Mouse (Mus musculus) limb, embryonic 14.5 days (tissue): Measurements from ENCODE around the gene Cadps. TPM values are rescaled to one million over a fixed set of nuclear protein-coding genes. Genes with fewer than 3 reads are reported as not detected.

Source experiments
- ATAC-seq: fragments of 200-750 bp; cut with Nextera tagmentation; 2 replicates; pipeline ENCODE4 v1.8.0; 2017; ENCODE audit warnings: low read depth, moderate number of reproducible peaks, moderate TSS enrichment; ENCODE audit not compliant: low FRiP score
- DNase-seq: peaks from one replicate; pipeline ENCODE4 v3.0.0-alpha.2; 2015; ENCODE audit warnings: low spot score
- H3K27ac ChIP-seq: fragments of 300-500 bp; sonication (generic); replicated peaks from 2 replicates; pipeline ENCODE4 v1.5.1; 2014; ENCODE audit warnings: low read depth, mild to moderate bottlenecking, low read length, moderate library complexity, mixed read lengths
- H3K27me3 ChIP-seq: fragments of 300-500 bp; sonication (generic); 2 replicates; pipeline ENCODE4 v1.6.1; 2014; ENCODE audit warnings: low read length, mixed read lengths; ENCODE audit not compliant: control insufficient read depth, insufficient read depth
- H3K36me3 ChIP-seq: fragments of 300-500 bp; sonication (generic); 2 replicates; pipeline ENCODE4 v1.6.1; 2014; ENCODE audit warnings: mild to moderate bottlenecking, low read length, moderate library complexity, mixed read lengths; ENCODE audit not compliant: control insufficient read depth, insufficient read depth
- H3K4me1 ChIP-seq: fragments of 300-500 bp; sonication (generic); 2 replicates; pipeline ENCODE4 v1.6.1; 2014; ENCODE audit warnings: antibody characterized with exemption, low read length, mixed read lengths; ENCODE audit not compliant: control insufficient read depth, insufficient read depth
- H3K4me2 ChIP-seq: fragments of 300-500 bp; sonication (generic); replicated peaks from 2 replicates; pipeline ENCODE4 v1.6.1; 2014; ENCODE audit warnings: low read depth, mild to moderate bottlenecking, low read length, moderate library complexity; ENCODE audit not compliant: severe bottlenecking
- H3K4me3 ChIP-seq: fragments of 300-500 bp; sonication (generic); replicated peaks from 2 replicates; pipeline ENCODE4 v1.5.1; 2014; ENCODE audit warnings: low read length
- H3K9ac ChIP-seq: fragments of 300-500 bp; sonication (generic); 2 replicates; pipeline ENCODE4 v1.6.1; 2014; ENCODE audit warnings: mild to moderate bottlenecking, low read depth, low read length, moderate library complexity; ENCODE audit not compliant: severe bottlenecking
- H3K9me3 ChIP-seq: fragments of 300-500 bp; sonication (generic); 2 replicates; pipeline ENCODE4 v1.6.1; 2016; ENCODE audit warnings: low read length; ENCODE audit not compliant: control insufficient read depth
- POLR2A ChIP-seq: fragments of 200-500 bp; IDR thresholded peaks from 2 replicates; pipeline ENCODE4 v1.8.0; 2012; ENCODE audit warnings: inconsistent platforms, mild to moderate bottlenecking, moderate library complexity, borderline replicate concordance; ENCODE audit not compliant: insufficient read depth, insufficient read length; ENCODE audit errors: extremely low read depth
- WGBS: fragments of 180-500 bp; shearing (Covaris S2); extraction: QIAGEN DNeasy Blood & Tissue Kit; methylation state at CpG from one replicate; pipeline ENCODE4 v1.1.7; 2014; 5-methylcytosine and 5-hydroxymethylcytosine counted together
- polyA plus RNA-seq, 2 experiments: library from polyadenylated mRNA; depleted of rRNA in 1 of 2; stranded (reverse) in 1 of 2; unstranded in 1 of 2; fragments of >200 nt; fragmentation: Nextera tagmentation in 1 of 2; extraction: Ambion mirVana in 1 of 2; gene quantifications; 2 replicates each; pipeline versions ENCODE4 v1.2.1 to v1.2.3; 2012 to 2014

The Cadps gene
- polyA plus RNA-seq, 2 experiments = 4.9 to 5.9 TPM

DNA sequence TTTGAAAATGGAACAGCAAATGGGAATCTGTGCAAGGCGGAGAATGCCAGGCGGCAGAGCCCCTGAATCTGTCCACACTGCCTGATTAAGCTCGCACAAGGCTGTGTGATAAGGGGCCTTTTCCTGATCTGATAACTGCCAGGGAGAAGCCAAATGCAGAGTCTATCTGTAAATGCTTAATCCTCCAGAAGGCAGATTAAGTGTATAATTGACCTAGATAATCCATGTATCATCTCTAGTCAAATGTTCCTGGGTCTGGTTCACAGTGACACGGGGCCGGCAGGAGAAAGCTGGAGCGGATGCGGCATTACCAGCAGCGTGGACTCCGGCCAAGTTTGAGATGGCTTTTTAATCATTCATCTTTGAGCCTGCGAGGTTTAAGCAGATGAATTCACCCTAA is 416.3 kb downstream of the Cadps start:
- no peak overlapping the region for H3K4me3 ChIP-seq
- DNase-seq = no peak
- H3K4me1 ChIP-seq = no peaks in the 10 kb centered on the region
- H3K9ac ChIP-seq = no peak overlapping the region
- H3K36me3 ChIP-seq = no peaks in the 10 kb centered on the region
- H3K4me2 ChIP-seq = no peak overlapping the region
- H3K9me3 ChIP-seq = no peaks in the 10 kb centered on the region
- no peak for ATAC-seq
- no peak overlapping the region for H3K27ac ChIP-seq
- no peak for TF ChIP-seq POLR2A
- no peaks in the 10 kb centered on the region for H3K27me3 ChIP-seq
- WGBS = 79% methylated on average over 10 of the region's 10 CpGs

DNA sequence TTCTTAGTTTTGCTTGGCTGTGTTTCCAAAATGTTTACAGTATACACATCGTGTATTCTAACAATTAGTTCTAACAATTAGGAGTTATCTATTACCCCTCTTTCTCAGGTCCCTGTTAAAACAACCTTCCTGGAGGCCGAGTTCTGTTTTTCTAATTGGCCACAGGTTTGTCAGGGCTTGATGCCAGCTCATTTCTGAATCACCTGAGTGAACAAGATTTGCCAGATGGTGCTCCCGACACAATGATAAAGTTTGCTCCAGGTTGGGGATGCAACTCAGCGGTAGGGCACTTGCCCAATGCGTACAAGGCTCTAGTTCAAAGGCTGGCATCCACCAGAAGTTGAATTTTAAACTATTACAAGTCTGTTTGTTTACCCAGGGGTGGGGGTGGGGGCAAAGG is 417.7 kb downstream of the Cadps start:
- H3K9ac ChIP-seq = no peak overlapping the region
- H3K4me2 ChIP-seq = no peak overlapping the region
- H3K4me1 ChIP-seq = no peaks in the 10 kb centered on the region
- H3K9me3 ChIP-seq = no peaks in the 10 kb centered on the region
- no peak for TF ChIP-seq POLR2A
- WGBS = 50% methylated on average over 5 of the region's 5 CpGs
- no peak overlapping the region for H3K4me3 ChIP-seq
- DNase-seq = no peak
- H3K27ac ChIP-seq = no peak overlapping the region
- no peaks in the 10 kb centered on the region for H3K36me3 ChIP-seq
- H3K27me3 ChIP-seq = no peaks in the 10 kb centered on the region
- no peak for ATAC-seq

- ATAC-seq = no peak
- H3K9me3 ChIP-seq = no peaks in the 10 kb centered on the region
- no peak for TF ChIP-seq POLR2A
- no peak overlapping the region for H3K4me3 ChIP-seq
- no peak overlapping the region for H3K9ac ChIP-seq
- H3K27ac ChIP-seq = no peak overlapping the region
- no peak for DNase-seq
- H3K4me2 ChIP-seq = no peak overlapping the region
- no peaks in the 10 kb centered on the region for H3K27me3 ChIP-seq
- 41% methylated on average over 3 of the region's 3 CpGs for WGBS
- H3K36me3 ChIP-seq = no peaks in the 10 kb centered on the region
- H3K4me1 ChIP-seq = no peaks in the 10 kb centered on the region
Measured at GRCm38 (mm10) chr14:12404724-12405123, 418.2 kb downstream of the Cadps start.

DNA sequence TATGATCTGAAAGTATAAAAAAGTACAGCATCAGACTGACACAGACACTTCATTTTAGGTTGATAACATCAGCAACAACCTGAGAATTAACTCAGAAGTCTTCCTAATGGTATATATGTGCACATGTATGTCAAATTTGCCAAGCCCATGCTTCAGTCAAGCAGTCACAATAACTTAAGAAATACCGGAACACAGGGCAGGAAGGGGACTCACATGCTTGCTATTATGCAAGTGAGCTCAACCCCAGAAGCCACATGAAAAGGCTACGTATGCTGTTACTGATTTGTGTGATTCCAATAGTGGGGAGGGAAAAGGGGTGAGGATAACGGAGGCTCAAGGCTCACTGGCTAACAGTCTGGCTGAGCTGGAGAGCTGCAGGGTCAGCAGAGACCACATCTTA is 418.8 kb downstream of the Cadps start:
- Histone ChIP-seq H3K36me3 (no peaks in the 10 kb centered on the region), H3K4me2 (no peak overlapping the region), H3K4me1 (no peaks in the 10 kb centered on the region), H3K9me3 (no peaks in the 10 kb centered on the region), H3K27ac (no peak overlapping the region), H3K9ac (no peak overlapping the region), H3K4me3 (no peak overlapping the region), H3K27me3 (no peaks in the 10 kb centered on the region)
- DNase-seq (no peak), ATAC-seq (no peak)
- 30% methylated on average over 3 of the region's 3 CpGs for WGBS
- no peak for TF ChIP-seq POLR2A

DNA sequence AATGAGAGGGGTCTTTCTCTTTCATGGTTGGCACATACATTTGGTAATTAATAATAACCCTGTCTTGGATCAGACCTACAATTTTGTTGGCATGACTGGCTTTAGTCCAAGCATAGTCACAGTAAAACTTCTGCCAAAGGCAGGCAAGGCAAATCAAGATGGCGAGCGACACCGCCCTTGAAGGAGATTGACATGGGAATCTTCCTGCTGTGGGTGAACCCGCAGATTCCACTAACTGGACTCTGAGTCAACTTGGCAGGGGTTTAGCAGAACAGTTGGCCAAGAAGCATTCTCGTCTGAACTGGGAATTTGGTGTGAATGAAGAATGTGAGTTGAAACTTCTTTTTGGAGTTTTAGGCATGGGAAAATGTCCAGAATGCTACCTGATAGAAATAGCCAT is 422.8 kb downstream of the Cadps start:
- Histone ChIP-seq H3K27ac (no peak overlapping the region), H3K27me3 (no peaks in the 10 kb centered on the region), H3K4me1 (no peaks in the 10 kb centered on the region), H3K36me3 (no peaks in the 10 kb centered on the region), H3K4me2 (no peak overlapping the region), H3K4me3 (no peak overlapping the region), H3K9me3 (no peaks in the 10 kb centered on the region), H3K9ac (no peak overlapping the region)
- ATAC-seq (no peak), DNase-seq (no peak)
- 82% methylated on average over 5 of the region's 5 CpGs for WGBS
- no peak for TF ChIP-seq POLR2A

GRCm38 (mm10) chr14:12397561-12397960 is 425.3 kb downstream of the Cadps start:
- no peak for ATAC-seq

More at GRCm38 (mm10) chr14:12397561-12397960, 425.3 kb downstream of the Cadps start:
- no peak for TF ChIP-seq POLR2A
- Histone ChIP-seq H3K4me3 (no peak overlapping the region), H3K27ac (no peak overlapping the region), H3K9ac (no peak overlapping the region), H3K9me3 (no peaks in the 10 kb centered on the region), H3K36me3 (no peaks in the 10 kb centered on the region), H3K27me3 (no peaks in the 10 kb centered on the region), H3K4me1 (no peaks in the 10 kb centered on the region), H3K4me2 (no peak overlapping the region)
- no peak for DNase-seq
- WGBS = 80% methylated on average over 3 of the region's 3 CpGs
